Mouse (Mus musculus) forebrain, embryonic 14.5 days (tissue): Measurements from ENCODE around the gene Galnt15. TPM values are rescaled to one million over a fixed set of nuclear protein-coding genes. Genes with fewer than 3 reads are reported as not detected.

ENCODE experiments used
- ATAC-seq: fragments of 200-750 bp; cut with Nextera tagmentation; 2 replicates; pipeline ENCODE4 v1.8.0; 2017; ENCODE audit warnings: mild to moderate bottlenecking, moderate library complexity
- DNase-seq: peaks from one replicate; pipeline ENCODE4 v3.0.0-alpha.2; 2015; ENCODE audit warnings: low spot score
- H3K27ac ChIP-seq: fragments of 300-500 bp; sonication (generic); 2 replicates; pipeline ENCODE4 v1.5.1; 2014; ENCODE audit warnings: low read depth, mild to moderate bottlenecking, control low read depth, low read length, moderate library complexity
- H3K27me3 ChIP-seq: fragments of 300-500 bp; sonication (generic); replicated peaks from 2 replicates; pipeline ENCODE4 v1.6.1; 2014; ENCODE audit warnings: low read length, control low read depth, mixed read lengths; ENCODE audit not compliant: control insufficient read depth, insufficient read depth
- H3K36me3 ChIP-seq: fragments of 300-500 bp; sonication (generic); 2 replicates; pipeline ENCODE4 v1.6.1; 2014; ENCODE audit warnings: low read length, control low read depth; ENCODE audit not compliant: control insufficient read depth, insufficient read depth
- H3K4me1 ChIP-seq: fragments of 300-500 bp; sonication (generic); 2 replicates; pipeline ENCODE4 v1.6.1; 2014; ENCODE audit warnings: antibody characterized with exemption, low read length, control low read depth; ENCODE audit not compliant: control insufficient read depth, insufficient read depth
- H3K4me2 ChIP-seq: fragments of 300-500 bp; sonication (generic); 2 replicates; pipeline ENCODE4 v1.6.1; 2014; ENCODE audit warnings: mild to moderate bottlenecking, control low read depth, low read length
- H3K4me3 ChIP-seq: fragments of 300-500 bp; sonication (generic); 2 replicates; pipeline ENCODE4 v1.5.1; 2014; ENCODE audit warnings: low read depth, low read length, control low read depth
- H3K9ac ChIP-seq: fragments of 300-500 bp; sonication (generic); 2 replicates; pipeline ENCODE4 v1.6.1; 2014; ENCODE audit warnings: mild to moderate bottlenecking, low read length, control low read depth, moderate library complexity
- H3K9me3 ChIP-seq: fragments of 300-500 bp; sonication (generic); replicated peaks from 2 replicates; pipeline ENCODE4 v1.6.1; 2016; ENCODE audit warnings: low read length, control low read depth, mixed read lengths; ENCODE audit not compliant: control insufficient read depth
- WGBS: fragments of 180-500 bp; shearing (Covaris S2); extraction: QIAGEN DNeasy Blood & Tissue Kit; methylation state at CpG from one replicate; pipeline ENCODE4 v1.1.7; 2014; 5-methylcytosine and 5-hydroxymethylcytosine counted together
- polyA plus RNA-seq: library from polyadenylated mRNA; unstranded; fragments of >200 nt; fragmentation: Nextera tagmentation; extraction: Ambion mirVana; gene quantifications from 2 replicates; pipeline ENCODE4 v1.2.1, GENCODE M21; 2014

Galnt15 gene
- polyA plus RNA-seq, 1 experiment from 2014 or later, result 0.39 TPM

- H3K36me3 ChIP-seq, result no peaks in the 10 kb centered on the region
- no peak overlapping the region for H3K4me2 ChIP-seq
- H3K9me3 ChIP-seq, result no peaks in the 10 kb centered on the region
- no peaks in the 10 kb centered on the region for H3K27me3 ChIP-seq
- peaks cover 9% of the 10 kb centered on the region for H3K4me1 ChIP-seq
- ATAC-seq, result no peak
- H3K4me3 ChIP-seq, result no peak overlapping the region
- no peak overlapping the region for H3K27ac ChIP-seq
- H3K9ac ChIP-seq, result no peak overlapping the region
- 67% methylated on average over 7 of the region's 7 CpGs for WGBS
- no peak for DNase-seq
Observed at GRCm38 (mm10) chr14:32027218-32027617, 1.6 kb upstream of the Galnt15 start.

- Histone ChIP-seq H3K27me3 (no peaks in the 10 kb centered on the region), H3K4me3 (no peak overlapping the region), H3K27ac (no peak overlapping the region), H3K9me3 (no peaks in the 10 kb centered on the region), H3K9ac (no peak overlapping the region), H3K4me2 (no peak overlapping the region), H3K4me1 (peaks cover 9% of the 10 kb centered on the region), H3K36me3 (no peaks in the 10 kb centered on the region)
- DNase-seq (no peak), ATAC-seq (no peak)
- 77% methylated on average over 14 of the region's 14 CpGs for WGBS
Observed at GRCm38 (mm10) chr14:32029411-32029992, 713 bp downstream of the Galnt15 start.

DNA sequence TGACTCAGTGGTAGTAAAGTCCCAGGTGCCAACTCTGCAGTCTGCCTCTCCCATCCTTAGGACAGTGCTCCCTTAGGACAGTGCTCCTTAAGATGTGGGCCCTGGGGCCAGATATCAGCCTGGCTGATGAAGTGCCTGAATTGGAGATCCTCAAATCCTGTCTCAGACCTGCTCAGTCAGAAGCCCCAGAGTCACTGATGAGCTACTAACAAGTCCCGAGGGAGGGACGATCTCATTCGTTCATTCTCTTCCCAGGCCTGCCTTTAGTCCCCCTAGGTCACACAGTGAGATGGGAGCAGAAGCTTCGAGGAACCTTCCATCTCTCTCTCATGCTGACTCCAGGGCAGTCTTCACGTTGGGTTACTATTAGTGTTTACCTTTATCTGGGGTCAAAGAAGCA, 1.3 kb downstream of the Galnt15 start:
- H3K36me3 ChIP-seq, result no peaks in the 10 kb centered on the region
- H3K9me3 ChIP-seq, result no peaks in the 10 kb centered on the region
- H3K4me2 ChIP-seq, result no peak overlapping the region
- WGBS, result 75% methylated on average over 5 of the region's 5 CpGs
- no peaks in the 10 kb centered on the region for H3K27me3 ChIP-seq
- ATAC-seq (no peak), DNase-seq (no peak)
- H3K9ac ChIP-seq, result no peak overlapping the region
- H3K27ac ChIP-seq, result no peak overlapping the region
- no peak overlapping the region for H3K4me3 ChIP-seq
- peaks cover 9% of the 10 kb centered on the region for H3K4me1 ChIP-seq

GRCm38 (mm10) chr14:32032522-32032921, 3.7 kb downstream of the Galnt15 start:
- peaks cover 9% of the 10 kb centered on the region for H3K4me1 ChIP-seq
- H3K36me3 ChIP-seq, result no peaks in the 10 kb centered on the region
- DNase-seq (peak; percentile 90), ATAC-seq (peak; percentile 71)
- H3K9me3 ChIP-seq, result no peaks in the 10 kb centered on the region
- no peak overlapping the region for H3K27ac ChIP-seq
- no peak overlapping the region for H3K4me3 ChIP-seq
- WGBS, result 7% methylated on average over 4 of the region's 4 CpGs
- H3K9ac ChIP-seq, result no peak overlapping the region
- H3K27me3 ChIP-seq, result no peaks in the 10 kb centered on the region
- no peak overlapping the region for H3K4me2 ChIP-seq

DNA sequence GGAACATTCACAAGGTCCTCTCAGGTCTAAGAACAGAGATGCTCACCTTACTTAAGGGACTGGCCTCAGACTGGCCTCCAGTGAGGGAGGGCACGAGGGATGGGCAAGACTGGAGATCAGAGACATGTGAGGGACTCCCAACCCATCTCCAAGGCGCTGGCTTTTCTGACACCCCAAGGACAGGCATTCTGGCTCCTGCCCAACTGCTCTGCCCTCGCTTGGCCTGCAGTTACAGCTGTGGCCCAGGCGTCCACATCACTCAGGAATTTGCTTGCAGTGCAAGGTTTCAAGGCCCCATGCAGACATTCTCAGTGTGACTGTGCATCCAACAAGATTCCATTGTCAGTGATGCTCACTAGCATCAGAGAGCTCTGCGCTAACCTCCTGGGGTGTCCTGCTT, 7.7 kb downstream of the Galnt15 start:
- Histone ChIP-seq H3K9me3 (no peaks in the 10 kb centered on the region), H3K27me3 (no peaks in the 10 kb centered on the region), H3K4me3 (no peak overlapping the region), H3K4me2 (no peak overlapping the region), H3K4me1 (no peaks in the 10 kb centered on the region), H3K9ac (no peak overlapping the region), H3K27ac (no peak overlapping the region), H3K36me3 (no peaks in the 10 kb centered on the region)
- 80% methylated on average over 5 of the region's 5 CpGs for WGBS
- DNase-seq (no peak), ATAC-seq (no peak)

GRCm38 (mm10) chr14:32037661-32038252, 9.0 kb downstream of the Galnt15 start:
- Histone ChIP-seq H3K9me3 (no peaks in the 10 kb centered on the region), H3K4me2 (no peak overlapping the region), H3K36me3 (no peaks in the 10 kb centered on the region), H3K27me3 (no peaks in the 10 kb centered on the region), H3K27ac (no peak overlapping the region), H3K9ac (no peak overlapping the region), H3K4me3 (no peak overlapping the region), H3K4me1 (no peaks in the 10 kb centered on the region)
- no peak for DNase-seq
- ATAC-seq, result no peak
- 84% methylated on average over 8 of the region's 8 CpGs for WGBS

- Histone ChIP-seq H3K9me3 (no peaks in the 10 kb centered on the region), H3K27me3 (no peaks in the 10 kb centered on the region), H3K4me1 (no peaks in the 10 kb centered on the region), H3K27ac (no peak overlapping the region), H3K4me3 (no peak overlapping the region), H3K9ac (no peak overlapping the region), H3K4me2 (no peak overlapping the region), H3K36me3 (no peaks in the 10 kb centered on the region)
- DNase-seq (no peak), ATAC-seq (no peak)
- 79% methylated on average over 5 of the region's 5 CpGs for WGBS
Observed at GRCm38 (mm10) chr14:32042108-32042507, 13.3 kb downstream of the Galnt15 start.

- Histone ChIP-seq H3K4me1 (no peaks in the 10 kb centered on the region), H3K27ac (no peak overlapping the region), H3K9ac (no peak overlapping the region), H3K4me2 (no peak overlapping the region), H3K27me3 (no peaks in the 10 kb centered on the region), H3K9me3 (no peaks in the 10 kb centered on the region), H3K4me3 (no peak overlapping the region), H3K36me3 (no peaks in the 10 kb centered on the region)
- DNase-seq (no peak), ATAC-seq (no peak)
- 83% methylated on average over 8 of the region's 8 CpGs for WGBS
Observed at GRCm38 (mm10) chr14:32046357-32046756, 17.6 kb downstream of the Galnt15 start.

- no peak for ATAC-seq
- WGBS, result 90% methylated on average over 6 of the region's 6 CpGs
- H3K36me3 ChIP-seq, result no peaks in the 10 kb centered on the region
- no peak overlapping the region for H3K4me2 ChIP-seq
- no peak overlapping the region for H3K27ac ChIP-seq
- H3K27me3 ChIP-seq, result no peaks in the 10 kb centered on the region
- no peaks in the 10 kb centered on the region for H3K9me3 ChIP-seq
- no peak for DNase-seq
- H3K4me1 ChIP-seq, result no peaks in the 10 kb centered on the region
- H3K4me3 ChIP-seq, result no peak overlapping the region
- no peak overlapping the region for H3K9ac ChIP-seq
Observed at GRCm38 (mm10) chr14:32050171-32050570, 21.4 kb downstream of the Galnt15 start.
